Mouse (Mus musculus) neural tube, embryonic 15.5 days (tissue): ENCODE measurements at regions not wholly inside any gene's neighbourhood (a gene's known extent, or its start where the extent isn't known, plus 50 kb on each side); places are given as distances from the start of the nearest gene placed in this dataset.

Experiments
- ATAC-seq: fragments of 200-750 bp; cut with Nextera tagmentation; 2 replicates; pipeline ENCODE4 v1.8.0; 2017; ENCODE audit warnings: mild to moderate bottlenecking, moderate TSS enrichment, moderate library complexity; ENCODE audit not compliant: low FRiP score
- H3K27ac ChIP-seq: fragments of 300-500 bp; sonication (generic); replicated peaks from 2 replicates; pipeline ENCODE4 v1.5.1; 2015; ENCODE audit warnings: mild to moderate bottlenecking, inconsistent platforms
- H3K27me3 ChIP-seq: fragments of 300-500 bp; sonication (generic); replicated peaks from 2 replicates; pipeline ENCODE4 v1.6.1; 2015; ENCODE audit warnings: inconsistent platforms
- H3K36me3 ChIP-seq: fragments of 300-500 bp; sonication (generic); 2 replicates; pipeline ENCODE4 v1.6.1; 2015; ENCODE audit warnings: inconsistent platforms
- H3K4me1 ChIP-seq: fragments of 300-500 bp; sonication (generic); 2 replicates; pipeline ENCODE4 v1.6.1; 2015; ENCODE audit warnings: inconsistent platforms
- H3K4me2 ChIP-seq: fragments of 300-500 bp; sonication (generic); 2 replicates; pipeline ENCODE4 v1.6.1; 2015; ENCODE audit warnings: inconsistent platforms, mild to moderate bottlenecking, moderate library complexity
- H3K4me3 ChIP-seq: fragments of 300-500 bp; sonication (generic); replicated peaks from 2 replicates; pipeline ENCODE4 v1.5.1; 2015; ENCODE audit warnings: mild to moderate bottlenecking, inconsistent platforms
- H3K9ac ChIP-seq: fragments of 300-500 bp; sonication (generic); replicated peaks from 2 replicates; pipeline ENCODE4 v1.6.1; 2015; ENCODE audit warnings: mild to moderate bottlenecking, inconsistent platforms
- H3K9me3 ChIP-seq: fragments of 300-500 bp; sonication (generic); replicated peaks from 2 replicates; pipeline ENCODE4 v1.6.1; 2016; ENCODE audit warnings: inconsistent platforms
- WGBS: fragments of 180-500 bp; shearing (Covaris S2); methylation state at CpG from one replicate; pipeline ENCODE4 v1.1.7; 2015; ENCODE audit warnings: mixed read lengths; 5-methylcytosine and 5-hydroxymethylcytosine counted together

DNA sequence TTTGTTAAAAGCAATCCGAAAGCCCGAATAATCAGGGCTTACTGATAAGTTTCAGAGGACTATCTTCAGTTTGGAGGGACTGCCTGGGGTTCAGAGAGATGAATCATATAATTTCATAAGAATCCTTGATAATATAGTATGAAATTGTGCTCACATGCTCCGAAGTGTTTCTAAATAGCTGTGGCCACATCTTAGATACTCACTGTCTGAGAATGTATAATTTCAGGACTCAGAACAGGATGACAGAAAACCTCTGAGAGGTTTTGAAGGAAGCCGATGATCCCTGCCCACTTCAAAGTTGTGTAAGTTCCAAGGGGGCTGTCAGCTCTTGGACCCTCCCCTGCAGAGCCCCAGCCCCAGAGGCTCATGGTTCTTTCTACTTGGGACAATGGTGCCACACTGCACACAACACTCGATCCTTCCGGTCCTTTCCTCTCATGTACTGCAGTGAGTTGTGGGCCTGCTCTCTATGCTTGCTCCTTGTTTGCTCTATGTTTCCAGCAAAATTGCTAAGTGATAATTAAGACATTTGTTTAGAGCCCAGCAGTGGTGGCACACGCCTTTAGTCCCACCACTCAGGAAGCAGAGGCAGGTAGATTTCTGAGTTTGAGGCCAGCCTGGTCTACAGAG, 174.0 kb downstream of the Dact1 start:
- H3K4me2 ChIP-seq = no peak overlapping the region
- no peaks in the 10 kb centered on the region for H3K36me3 ChIP-seq
- no peak overlapping the region for H3K4me3 ChIP-seq
- H3K9me3 ChIP-seq = no peaks in the 10 kb centered on the region
- H3K9ac ChIP-seq = no peak overlapping the region
- H3K4me1 ChIP-seq = peaks cover 28% of the 10 kb centered on the region
- H3K27me3 ChIP-seq = no peaks in the 10 kb centered on the region
- no peak for ATAC-seq
- 88% methylated on average over 7 of the region's 7 CpGs for WGBS
- no peak overlapping the region for H3K27ac ChIP-seq

DNA sequence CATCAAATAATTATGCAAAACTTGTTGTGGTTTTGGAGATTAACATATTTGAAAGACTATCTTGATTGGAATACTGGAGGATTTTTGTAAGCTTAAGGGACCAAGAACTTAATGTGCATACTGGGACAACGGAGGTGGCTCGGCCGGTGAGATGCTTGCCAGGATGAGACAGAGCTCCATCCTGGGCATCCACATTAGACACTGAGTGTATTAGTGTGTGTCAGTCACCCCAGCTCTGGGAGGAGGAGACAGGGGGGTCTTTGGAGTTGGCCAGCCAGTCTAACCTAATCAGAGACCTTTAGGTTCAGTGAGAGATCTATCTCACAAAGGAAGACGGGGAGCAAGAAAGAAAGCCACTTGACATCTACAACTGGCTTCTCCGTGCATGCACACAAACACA, 174.6 kb downstream of the Dact1 start:
- no peaks in the 10 kb centered on the region for H3K27me3 ChIP-seq
- H3K4me2 ChIP-seq = no peak overlapping the region
- WGBS = 94% methylated on average over 5 of the region's 5 CpGs
- no peaks in the 10 kb centered on the region for H3K36me3 ChIP-seq
- no peak for ATAC-seq
- H3K27ac ChIP-seq = no peak overlapping the region
- no peak overlapping the region for H3K9ac ChIP-seq
- H3K4me1 ChIP-seq = peaks cover 28% of the 10 kb centered on the region
- H3K4me3 ChIP-seq = no peak overlapping the region
- H3K9me3 ChIP-seq = no peaks in the 10 kb centered on the region

- Histone ChIP-seq H3K4me1 (peaks cover 28% of the 10 kb centered on the region), H3K4me3 (no peak overlapping the region), H3K36me3 (no peaks in the 10 kb centered on the region), H3K9me3 (no peaks in the 10 kb centered on the region), H3K27me3 (no peaks in the 10 kb centered on the region), H3K27ac (no peak overlapping the region), H3K9ac (no peak overlapping the region), H3K4me2 (no peak overlapping the region)
- no peak for ATAC-seq
- WGBS = 75% methylated on average over 12 of the region's 12 CpGs
Observed at GRCm38 (mm10) chr12:71486078-71486477, 176.4 kb downstream of the Dact1 start.

DNA sequence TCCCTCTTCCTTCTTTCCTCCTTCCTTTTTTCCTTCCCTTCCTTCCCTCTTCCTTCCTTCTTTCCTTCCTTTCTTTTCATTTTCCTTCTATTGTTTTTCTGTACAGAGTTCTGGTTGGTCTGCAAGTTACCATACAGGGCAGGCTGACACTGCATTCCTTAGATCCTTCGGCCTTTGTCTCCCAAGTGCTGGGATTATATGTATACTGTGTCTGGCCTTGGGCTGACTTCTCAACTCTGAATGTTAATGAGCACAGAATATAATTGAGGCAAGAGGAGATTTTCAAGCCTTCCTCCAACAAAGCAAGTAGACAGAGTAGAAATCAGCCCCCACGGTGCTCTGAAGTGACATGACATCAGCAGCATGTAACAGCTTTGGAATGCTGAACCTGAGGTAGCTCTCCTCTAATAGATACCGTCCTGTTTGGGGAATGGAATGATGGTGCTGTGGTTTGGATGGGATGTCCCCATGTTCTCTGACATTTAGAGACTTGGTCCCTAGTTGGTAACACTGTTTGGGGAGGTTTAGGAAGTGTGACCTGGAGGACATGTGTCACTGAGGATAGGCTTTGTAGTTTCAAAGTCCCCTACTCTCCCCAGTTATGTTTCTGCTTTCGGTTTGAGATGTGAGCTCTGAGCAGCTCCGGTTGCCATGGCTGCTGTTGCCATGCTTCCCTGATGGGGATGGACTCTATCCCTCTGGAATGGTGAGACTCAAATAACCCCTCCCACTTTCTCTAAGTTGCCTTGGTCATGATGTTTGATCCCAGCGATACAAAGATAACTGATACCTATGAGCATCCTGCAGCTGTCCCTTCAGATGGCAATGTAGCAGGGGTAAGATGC, 178.1 kb downstream of the Dact1 start:
- no peaks in the 10 kb centered on the region for H3K36me3 ChIP-seq
- no peak overlapping the region for H3K4me3 ChIP-seq
- H3K9ac ChIP-seq = no peak overlapping the region
- peaks cover 10% of the 10 kb centered on the region for H3K4me1 ChIP-seq
- ATAC-seq = peak; percentile 50; the same call in 1 of the 2 replicates
- no peaks in the 10 kb centered on the region for H3K9me3 ChIP-seq
- no peak overlapping the region for H3K4me2 ChIP-seq
- no peaks in the 10 kb centered on the region for H3K27me3 ChIP-seq
- WGBS = 53% methylated on average over 6 of the region's 6 CpGs
- no peak overlapping the region for H3K27ac ChIP-seq

DNA sequence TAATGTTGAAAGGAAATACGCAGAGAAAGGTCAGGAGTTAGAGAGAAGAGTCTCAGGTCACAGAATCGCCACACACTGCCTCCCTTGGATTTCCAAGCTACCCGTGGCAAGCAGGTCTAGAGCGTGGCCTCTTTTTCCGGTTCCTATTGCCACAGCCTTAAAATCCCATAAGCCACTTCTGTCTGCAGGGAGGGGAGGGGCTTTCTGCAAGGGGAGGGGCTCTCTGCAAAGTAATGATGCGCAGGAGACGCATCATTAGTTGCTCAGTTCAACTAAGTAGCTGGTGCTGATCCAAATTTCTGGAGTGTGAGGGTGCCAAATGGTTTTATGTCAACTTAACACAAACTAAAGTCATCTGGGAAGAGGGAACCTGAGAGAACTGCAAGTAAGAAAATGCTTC, 179.6 kb downstream of the Dact1 start:
- H3K27me3 ChIP-seq = no peaks in the 10 kb centered on the region
- no peaks in the 10 kb centered on the region for H3K9me3 ChIP-seq
- WGBS = 75% methylated on average over 7 of the region's 7 CpGs
- ATAC-seq = no peak
- no peak overlapping the region for H3K27ac ChIP-seq
- H3K36me3 ChIP-seq = no peaks in the 10 kb centered on the region
- H3K4me3 ChIP-seq = no peak overlapping the region
- no peak overlapping the region for H3K4me2 ChIP-seq
- no peak overlapping the region for H3K9ac ChIP-seq
- H3K4me1 ChIP-seq = peaks cover 11% of the 10 kb centered on the region

GRCm38 (mm10) chr12:71494803-71495293, 185.2 kb downstream of the Dact1 start:
- Histone ChIP-seq H3K4me1 (peaks cover 18% of the 10 kb centered on the region), H3K4me2 (peak overlapping the region; percentile 33), H3K4me3 (no peak overlapping the region), H3K9ac (no peak overlapping the region), H3K9me3 (no peaks in the 10 kb centered on the region), H3K27ac (peak overlapping the region; percentile 77), H3K27me3 (no peaks in the 10 kb centered on the region), H3K36me3 (no peaks in the 10 kb centered on the region)
- ATAC-seq = peak; percentile 48
- 11% methylated on average over 10 of the region's 10 CpGs for WGBS

DNA sequence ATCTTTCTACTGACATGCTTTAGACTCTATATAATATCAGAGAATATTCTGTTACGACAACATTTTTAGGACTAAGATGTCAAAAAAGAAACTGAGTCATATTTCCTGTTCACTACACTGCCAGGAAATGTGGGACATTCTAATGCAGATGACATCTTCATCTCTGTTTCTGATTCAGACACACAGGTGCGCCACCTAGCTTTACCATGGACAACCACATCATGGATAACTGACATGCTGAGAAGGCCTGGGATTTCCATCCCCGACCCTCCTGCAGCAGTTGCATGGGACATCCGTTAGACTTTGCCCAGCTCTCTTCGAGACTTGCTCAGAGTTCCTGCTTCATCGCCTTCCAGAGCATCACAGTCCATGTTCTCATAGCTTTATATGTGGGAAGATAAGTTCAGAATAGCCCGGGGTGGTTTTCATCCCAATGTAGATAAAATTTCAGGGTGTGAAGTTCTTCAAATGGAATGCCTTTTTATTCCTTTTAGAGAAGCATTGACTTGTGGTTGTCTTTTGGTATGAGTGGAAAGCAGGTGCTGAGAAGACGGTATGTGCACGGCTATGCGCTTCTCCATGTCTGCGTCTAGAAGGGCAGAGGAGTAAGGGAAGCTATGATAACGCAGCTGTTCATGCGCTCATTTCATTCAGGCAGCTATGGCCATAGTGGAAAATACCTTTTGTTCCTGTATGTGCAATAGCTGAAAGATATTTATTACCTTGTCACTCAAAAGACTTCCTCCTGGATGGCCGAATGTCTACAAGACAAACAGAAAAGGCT, 188.8 kb downstream of the Dact1 start:
- H3K9ac ChIP-seq = no peak overlapping the region
- ATAC-seq = no peak
- H3K4me1 ChIP-seq = peaks cover 29% of the 10 kb centered on the region
- 73% methylated on average over 14 of the region's 14 CpGs for WGBS
- no peak overlapping the region for H3K4me2 ChIP-seq
- no peak overlapping the region for H3K27ac ChIP-seq
- no peaks in the 10 kb centered on the region for H3K9me3 ChIP-seq
- no peaks in the 10 kb centered on the region for H3K27me3 ChIP-seq
- no peaks in the 10 kb centered on the region for H3K36me3 ChIP-seq
- no peak overlapping the region for H3K4me3 ChIP-seq

DNA sequence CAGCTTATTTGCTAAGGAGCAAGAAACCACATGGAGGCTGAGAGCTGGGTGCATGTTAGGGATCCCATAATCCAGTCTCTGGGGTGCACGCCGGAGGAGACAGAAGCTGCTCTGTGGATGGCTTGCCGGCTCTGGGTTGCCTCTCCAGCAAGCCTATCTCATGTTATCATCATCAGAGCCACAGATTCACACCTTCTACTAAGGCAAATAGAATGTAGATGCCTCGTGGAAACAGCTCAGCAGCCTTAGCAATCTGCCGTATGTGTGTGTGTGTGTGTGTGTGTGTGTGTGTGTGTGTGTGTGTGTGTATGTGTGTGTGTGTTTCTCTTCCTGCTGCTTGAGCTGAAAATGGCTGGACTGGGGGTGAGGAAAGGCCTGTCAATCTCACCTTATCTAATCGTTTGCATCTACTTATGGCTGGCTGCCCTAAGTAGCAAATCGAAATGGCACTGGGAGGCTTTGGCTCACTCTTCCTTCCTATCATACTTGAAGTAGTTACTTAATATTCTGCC, 191.7 kb downstream of the Dact1 start:
- H3K27ac ChIP-seq = no peak overlapping the region
- no peaks in the 10 kb centered on the region for H3K27me3 ChIP-seq
- no peak overlapping the region for H3K9ac ChIP-seq
- WGBS = 59% methylated on average over 7 of the region's 7 CpGs
- H3K4me2 ChIP-seq = no peak overlapping the region
- ATAC-seq = no peak
- no peaks in the 10 kb centered on the region for H3K9me3 ChIP-seq
- no peaks in the 10 kb centered on the region for H3K36me3 ChIP-seq
- H3K4me3 ChIP-seq = no peak overlapping the region
- 0 out of 2 replicates have a peak, but pooled peaks cover 11% of the 10 kb centered on the region for H3K4me1 ChIP-seq

GRCm38 (mm10) chr12:71503265-71503664, 193.6 kb downstream of the Dact1 start:
- H3K4me1 ChIP-seq = 0 out of 2 replicates have a peak, but pooled peaks cover 11% of the 10 kb centered on the region
- H3K9ac ChIP-seq = no peak overlapping the region
- ATAC-seq = no peak
- H3K9me3 ChIP-seq = no peaks in the 10 kb centered on the region
- no peaks in the 10 kb centered on the region for H3K27me3 ChIP-seq
- H3K4me2 ChIP-seq = no peak overlapping the region
- no peaks in the 10 kb centered on the region for H3K36me3 ChIP-seq
- no peak overlapping the region for H3K4me3 ChIP-seq
- WGBS = 36% methylated on average over 11 of the region's 11 CpGs
- H3K27ac ChIP-seq = no peak overlapping the region

GRCm38 (mm10) chr12:71506206-71506605, 196.5 kb downstream of the Dact1 start:
- WGBS = 68% methylated on average over 4 of the region's 4 CpGs
- H3K4me1 ChIP-seq = 0 out of 2 replicates have a peak, but pooled peaks cover 11% of the 10 kb centered on the region
- H3K27ac ChIP-seq = no peak overlapping the region
- no peak overlapping the region for H3K4me2 ChIP-seq
- no peak overlapping the region for H3K4me3 ChIP-seq
- no peak overlapping the region for H3K9ac ChIP-seq
- H3K9me3 ChIP-seq = no peaks in the 10 kb centered on the region
- ATAC-seq = no peak
- H3K36me3 ChIP-seq = no peaks in the 10 kb centered on the region
- H3K27me3 ChIP-seq = no peaks in the 10 kb centered on the region

DNA sequence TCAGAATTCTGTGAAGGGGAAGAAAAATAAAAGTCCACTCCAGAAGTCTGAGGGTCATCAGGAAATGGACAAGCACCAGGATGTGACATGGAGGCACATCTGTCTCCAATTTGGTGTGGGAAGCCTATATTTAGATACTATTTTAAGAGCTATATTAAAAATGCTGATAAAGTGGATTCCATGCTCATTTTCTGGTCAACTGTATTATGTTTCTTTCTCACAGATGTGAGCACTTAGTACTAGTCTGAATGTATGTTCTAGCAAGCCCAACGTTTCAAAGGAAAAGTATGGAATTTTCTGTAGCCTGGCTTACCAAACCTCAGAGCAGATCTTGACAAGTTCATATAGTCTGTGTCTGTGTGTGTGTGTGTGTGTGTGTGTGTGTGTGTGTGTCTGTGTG, 197.0 kb downstream of the Dact1 start:
- Histone ChIP-seq H3K9me3 (no peaks in the 10 kb centered on the region), H3K4me3 (no peak overlapping the region), H3K4me2 (no peak overlapping the region), H3K4me1 (0 out of 2 replicates have a peak, but pooled peaks cover 6% of the 10 kb centered on the region), H3K27me3 (no peaks in the 10 kb centered on the region), H3K36me3 (no peaks in the 10 kb centered on the region), H3K9ac (no peak overlapping the region), H3K27ac (no peak overlapping the region)
- WGBS = 76% methylated on average over 1 of the region's 1 CpGs
- no peak for ATAC-seq
